Mouse (Mus musculus): ENCODE data around the gene Glipr1.

GRCm38 (mm10) chr10:112001756-112002520, 493 bp downstream of the Glipr1 start:
- TF ChIP-seq CTCF (IDR thresholded peaks at IDR 0.05) = no peak
- no peak for TF ChIP-seq POLR2A (IDR thresholded peaks at IDR 0.05; ENCODE audit: insufficient read depth, low read depth, low read length)

All from heart, adult 2 months (tissue).